Comparison of ENCODE assay signal across 12 mouse cellular contexts in the genomic region with DNA sequence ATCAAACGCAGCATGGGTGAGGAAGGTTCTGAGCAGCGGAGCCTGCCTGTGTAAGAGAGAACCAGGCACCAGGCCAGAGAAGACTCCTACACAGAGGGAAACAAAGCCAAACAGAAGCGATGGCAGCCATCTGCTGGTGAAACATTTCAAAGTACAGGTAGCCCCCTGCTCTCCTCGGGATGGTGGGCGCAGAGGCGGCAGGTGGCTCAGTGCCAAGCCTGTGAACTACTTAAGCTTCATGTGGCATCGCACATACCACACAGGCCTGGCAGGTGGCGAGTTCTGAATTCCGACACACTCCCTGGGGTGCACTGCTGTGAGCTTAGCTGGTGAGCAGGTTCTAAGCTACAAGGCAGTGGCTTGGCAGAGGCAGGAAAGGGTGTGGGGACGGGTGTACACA. TPM values are rescaled to one million over a fixed set of nuclear protein-coding genes. Genes with fewer than 3 reads are reported as not detected.
DNase-seq lines count a peak whose midpoint lies in the region; ATAC-seq lines count a peak whose summit lies in the region.
"Had no signal": no experiment of that assay in that cellular context is flagged by ENCODE, and none has a peak within 500 bp of the region (broad histone marks: within the 10 kb centered on the region; RNA-seq: fewer than 3 reads in every experiment).

No protein-coding gene starts in this region.

- peak; percentile 73 to 82 for DNase-seq in cerebellum, postnatal 10 days
- DNase-seq in left cerebral cortex, postnatal 14 days (ENCODE audit: low spot score in 2 of 2): peak; percentile 93 to 98
- peak; percentile 81 to 89 for DNase-seq in thymus, postnatal 10 days (ENCODE audit: low spot score in 2 of 2)
- no peak for DNase-seq in adrenal gland, postnatal 10 days
- no peak for DNase-seq in heart, embryonic 10.5 days (ENCODE audit: low spot score)

- H3K27ac ChIP-seq in midbrain, embryonic 13.5 days: no peak overlapping the region
- H3K27ac ChIP-seq in midbrain, embryonic 15.5 days: no peak overlapping the region
- no peak overlapping the region for H3K27ac ChIP-seq in heart, embryonic 10.5 days
- H3K27ac ChIP-seq: intestine, embryonic 15.5 days had no signal

- no peak for ATAC-seq in cerebellum, adult (ENCODE audit: insufficient number of reproducible peaks, low FRiP score, low TSS enrichment)
- ATAC-seq in midbrain, embryonic 13.5 days: peak; percentile 49; the same call in 1 of the 2 replicates
- no peak; the same call in 1 of the 2 replicates for ATAC-seq in midbrain, embryonic 15.5 days (replicated peaks)
- ATAC-seq: intestine, embryonic 15.5 days; lung, postnatal 0 days; Patski had no signal

- no peak overlapping the region for H3K4me3 ChIP-seq in midbrain, embryonic 13.5 days (replicated peaks)
- H3K4me3 ChIP-seq in midbrain, embryonic 15.5 days: no peak overlapping the region
- no peak overlapping the region for H3K4me3 ChIP-seq in heart, embryonic 10.5 days
- H3K4me3 ChIP-seq: intestine, embryonic 15.5 days had no signal

- H3K4me2 ChIP-seq in midbrain, embryonic 13.5 days (replicated peaks): no peak overlapping the region
- no peak overlapping the region for H3K4me2 ChIP-seq in midbrain, embryonic 15.5 days
- H3K4me2 ChIP-seq: intestine, embryonic 15.5 days had no signal

- intact Hi-C loops in left cerebral cortex, postnatal 14 days (cut with DNase I): no loop called here

- 0 out of 2 replicates have a peak, but pooled peaks cover 8% of the 10 kb centered on the region for H3K4me1 ChIP-seq in midbrain, embryonic 13.5 days (replicated peaks)
- H3K4me1 ChIP-seq in midbrain, embryonic 15.5 days: no peaks in the 10 kb centered on the region
- no peaks in the 10 kb centered on the region; the same call in 1 of the 2 replicates for H3K4me1 ChIP-seq in heart, embryonic 10.5 days
- H3K4me1 ChIP-seq: intestine, embryonic 15.5 days had no signal

- WGBS in midbrain, embryonic 13.5 days: 84% methylated on average over 10 of the region's 10 CpGs
- 77% methylated on average over 10 of the region's 10 CpGs for WGBS in midbrain, embryonic 15.5 days
- 87% methylated on average over 10 of the region's 10 CpGs for WGBS in heart, embryonic 10.5 days

- no peaks in the 10 kb centered on the region for H3K36me3 ChIP-seq in midbrain, embryonic 13.5 days
- no peaks in the 10 kb centered on the region for H3K36me3 ChIP-seq in midbrain, embryonic 15.5 days (replicated peaks)
- 0 out of 2 replicates have a peak, but pooled peaks cover 5% of the 10 kb centered on the region for H3K36me3 ChIP-seq in heart, embryonic 10.5 days
- H3K36me3 ChIP-seq: intestine, embryonic 15.5 days had no signal

- H3K9ac ChIP-seq in midbrain, embryonic 13.5 days (replicated peaks): no peak overlapping the region
- H3K9ac ChIP-seq in midbrain, embryonic 15.5 days: no peak overlapping the region
- H3K9ac ChIP-seq: intestine, embryonic 15.5 days had no signal

- no peaks in the 10 kb centered on the region for H3K27me3 ChIP-seq in midbrain, embryonic 13.5 days
- H3K27me3 ChIP-seq in midbrain, embryonic 15.5 days (replicated peaks): no peaks in the 10 kb centered on the region
- no peaks in the 10 kb centered on the region; the same call in none of the 2 replicates for H3K27me3 ChIP-seq in heart, embryonic 10.5 days (ENCODE audit: insufficient read depth, poor library complexity, severe bottlenecking)
- H3K27me3 ChIP-seq: intestine, embryonic 15.5 days; Patski had no signal

- no peaks in the 10 kb centered on the region; the same call in 1 of the 2 replicates for H3K9me3 ChIP-seq in midbrain, embryonic 13.5 days
- no peaks in the 10 kb centered on the region; the same call in 1 of the 2 replicates for H3K9me3 ChIP-seq in midbrain, embryonic 15.5 days
- peaks cover 11% of the 10 kb centered on the region for H3K9me3 ChIP-seq in heart, embryonic 10.5 days

RNA-seq across cellular contexts. Expression of gene Psapl1, which starts 9.5 kb away (rescaled TPM):
- polyA plus RNA-seq in midbrain, embryonic 13.5 days (2015; fragmentation: Nextera tagmentation; extraction: Ambion mirVana): 0.09 and 0.13 TPM in 2 replicates
- polyA plus RNA-seq in midbrain, embryonic 15.5 days (2015; fragmentation: Nextera tagmentation; extraction: Ambion mirVana): 0.06 and 0.23 TPM in 2 replicates
- not detected for total RNA-seq in left cerebral cortex, postnatal 14 days (2021)
- not detected for total RNA-seq in adrenal gland, postnatal 10 days (2021)
- polyA plus RNA-seq in heart, embryonic 10.5 days (2016; fragmentation: Nextera tagmentation; extraction: Ambion mirVana): 0.05 and 0.11 TPM in 2 replicates
- total RNA-seq: neutrophil, adult 5-6 weeks had no signal
- polyA plus RNA-seq: Patski had no signal

Comparison
In these comparisons a context has a peak if more than half of its experiments do, and no peak if none do; other contexts are left out.
1. DNase-seq: peak in cerebellum, postnatal 10 days (2 of 2), left cerebral cortex, postnatal 14 days (2 of 2) and thymus, postnatal 10 days (2 of 2); none in adrenal gland, postnatal 10 days (single experiment) and heart, embryonic 10.5 days (single experiment).